Mouse (Mus musculus): Measurements from ENCODE around the gene Rwdd2b.

DNA sequence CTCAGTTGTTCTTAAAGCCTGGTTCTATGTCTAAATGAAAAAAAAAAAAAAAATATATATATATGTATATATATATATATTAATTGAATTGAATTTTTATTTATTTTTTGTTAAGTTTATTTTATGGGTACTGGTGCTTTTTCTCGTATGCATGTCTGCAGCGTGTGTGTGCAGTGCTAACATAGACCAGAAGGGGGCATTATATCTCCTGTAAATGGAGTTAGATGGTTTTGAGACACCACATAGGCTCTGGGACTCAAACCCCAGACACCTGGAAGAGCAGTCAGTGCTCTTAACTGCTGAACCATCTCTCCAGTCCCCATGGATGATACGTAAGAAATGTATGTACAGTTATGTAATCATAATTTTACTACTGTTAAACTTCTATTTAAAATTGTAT is 18.4 kb upstream of the Rwdd2b start:
- TF ChIP-seq CTCF (IDR thresholded peaks at IDR 0.05; ENCODE audit: control insufficient read depth, insufficient read depth, insufficient replicate concordance, low read depth, low read length): no peak
- TF ChIP-seq POLR2A (IDR thresholded peaks at IDR 0.05; ENCODE audit: control insufficient read depth, low read depth, low read length): no peak

Data from testis, adult 2 months (tissue).